Mouse (Mus musculus) neural tube, embryonic 13.5 days (tissue): ENCODE measurements around the gene Fam84b. TPM values are rescaled to one million over a fixed set of nuclear protein-coding genes. Genes with fewer than 3 reads are reported as not detected.

Experiments used
- ATAC-seq: fragments of 200-750 bp; cut with Nextera tagmentation; 2 replicates; pipeline ENCODE4 v1.8.0; 2017; ENCODE audit warnings: low read depth, mild to moderate bottlenecking, moderate TSS enrichment, moderate library complexity
- H3K27ac ChIP-seq: fragments of 300-500 bp; sonication (generic); replicated peaks from 2 replicates; pipeline ENCODE4 v1.5.1; 2015; ENCODE audit warnings: moderate library complexity, mild to moderate bottlenecking, inconsistent platforms
- H3K27me3 ChIP-seq: fragments of 300-500 bp; sonication (generic); 2 replicates; pipeline ENCODE4 v1.6.1; 2015; ENCODE audit warnings: mild to moderate bottlenecking, inconsistent platforms
- H3K36me3 ChIP-seq: fragments of 300-500 bp; sonication (generic); 2 replicates; pipeline ENCODE4 v1.6.1; 2015; ENCODE audit warnings: mild to moderate bottlenecking, inconsistent platforms
- H3K4me1 ChIP-seq: fragments of 300-500 bp; sonication (generic); replicated peaks from 2 replicates; pipeline ENCODE4 v1.6.1; 2015; ENCODE audit warnings: inconsistent platforms
- H3K4me2 ChIP-seq: fragments of 300-500 bp; sonication (generic); 2 replicates; pipeline ENCODE4 v1.6.1; 2015; ENCODE audit warnings: inconsistent platforms, mild to moderate bottlenecking, moderate library complexity
- H3K4me3 ChIP-seq: fragments of 300-500 bp; sonication (generic); 2 replicates; pipeline ENCODE4 v1.5.1; 2015; ENCODE audit warnings: mild to moderate bottlenecking, inconsistent platforms
- H3K9ac ChIP-seq: fragments of 300-500 bp; sonication (generic); 2 replicates; pipeline ENCODE4 v1.6.1; 2015; ENCODE audit warnings: moderate library complexity, mild to moderate bottlenecking, inconsistent platforms
- H3K9me3 ChIP-seq: fragments of 300-500 bp; sonication (generic); 2 replicates; pipeline ENCODE4 v1.6.1; 2016; ENCODE audit warnings: inconsistent platforms
- WGBS: fragments of 180-500 bp; shearing (Covaris S2); methylation state at CpG from one replicate; pipeline ENCODE4 v1.1.7; 2015; 5-methylcytosine and 5-hydroxymethylcytosine counted together
- polyA plus RNA-seq: library from polyadenylated mRNA; unstranded; fragments of >200 nt; fragmentation: Nextera tagmentation; extraction: Ambion mirVana; gene quantifications from 2 replicates; pipeline ENCODE4 v1.2.1, GENCODE M21; 2015

Gene Fam84b
- polyA plus RNA-seq, 1 experiment from 2014 or later = 6.3 TPM

- Histone ChIP-seq H3K27ac (no peak overlapping the region), H3K36me3 (no peaks in the 10 kb centered on the region), H3K9me3 (no peaks in the 10 kb centered on the region), H3K4me2 (no peak overlapping the region), H3K27me3 (no peaks in the 10 kb centered on the region), H3K4me3 (no peak overlapping the region), H3K9ac (no peak overlapping the region), H3K4me1 (no peaks in the 10 kb centered on the region)
- ATAC-seq = no peak
- WGBS = 97% methylated on average over 1 of the region's 1 CpGs
Measured at GRCm38 (mm10) chr15:60779531-60779973, 74.0 kb downstream of the Fam84b start.

- Histone ChIP-seq H3K4me1 (no peaks in the 10 kb centered on the region), H3K4me2 (no peak overlapping the region), H3K27me3 (no peaks in the 10 kb centered on the region), H3K9ac (no peak overlapping the region), H3K36me3 (no peaks in the 10 kb centered on the region), H3K9me3 (no peaks in the 10 kb centered on the region), H3K4me3 (no peak overlapping the region), H3K27ac (no peak overlapping the region)
- ATAC-seq = no peak
- WGBS = 74% methylated on average over 4 of the region's 4 CpGs
Measured at GRCm38 (mm10) chr15:60779063-60779462, 74.5 kb downstream of the Fam84b start.

Other genes starting within 250 kb of the Fam84b start
- gene A1bg, start 69.2 kb upstream of the Fam84b start, polyA plus RNA-seq = not detected in 2 replicates